Mouse (Mus musculus) embryonic fibroblast, embryonic 13.5 days (primary cell): ENCODE measurements around the gene Kif4. TPM values are rescaled to one million over a fixed set of nuclear protein-coding genes. Genes with fewer than 3 reads are reported as not detected.

Experiments
- H3K27ac ChIP-seq: 2 replicates; pipeline ENCODE4 v1.5.1; 2012; ENCODE audit warnings: low read length, control low read depth, inconsistent platforms; ENCODE audit not compliant: insufficient read depth
- H3K4me1 ChIP-seq: 2 replicates; pipeline ENCODE4 v1.6.1; 2011; ENCODE audit warnings: low read length; ENCODE audit not compliant: control insufficient read depth, insufficient read depth
- H3K4me3 ChIP-seq: 2 replicates; pipeline ENCODE4 v1.5.1; 2011; ENCODE audit warnings: mild to moderate bottlenecking, control low read depth, low read length; ENCODE audit not compliant: insufficient read depth
- CTCF ChIP-seq: IDR thresholded peaks from 2 replicates; pipeline ENCODE4 v1.5.1; 2011; ENCODE audit warnings: mild to moderate bottlenecking, control low read depth, low read length, moderate library complexity, borderline replicate concordance; ENCODE audit not compliant: insufficient read depth
- POLR2A ChIP-seq: IDR thresholded peaks from 2 replicates; pipeline ENCODE4 v1.6.1; 2011; ENCODE audit warnings: low read depth, mild to moderate bottlenecking, control low read depth, low read length, moderate library complexity
- polyA plus RNA-seq: library from polyadenylated mRNA; stranded (reverse); fragments of >200 nt; gene quantifications from 2 replicates; pipeline ENCODE4 v1.2.4, GENCODE M21; 2011; ENCODE audit warnings: low read depth; ENCODE audit not compliant: missing spikeins, insufficient read length

Kif4 gene
- polyA plus RNA-seq, 1 experiment: 29.8 TPM

DNA sequence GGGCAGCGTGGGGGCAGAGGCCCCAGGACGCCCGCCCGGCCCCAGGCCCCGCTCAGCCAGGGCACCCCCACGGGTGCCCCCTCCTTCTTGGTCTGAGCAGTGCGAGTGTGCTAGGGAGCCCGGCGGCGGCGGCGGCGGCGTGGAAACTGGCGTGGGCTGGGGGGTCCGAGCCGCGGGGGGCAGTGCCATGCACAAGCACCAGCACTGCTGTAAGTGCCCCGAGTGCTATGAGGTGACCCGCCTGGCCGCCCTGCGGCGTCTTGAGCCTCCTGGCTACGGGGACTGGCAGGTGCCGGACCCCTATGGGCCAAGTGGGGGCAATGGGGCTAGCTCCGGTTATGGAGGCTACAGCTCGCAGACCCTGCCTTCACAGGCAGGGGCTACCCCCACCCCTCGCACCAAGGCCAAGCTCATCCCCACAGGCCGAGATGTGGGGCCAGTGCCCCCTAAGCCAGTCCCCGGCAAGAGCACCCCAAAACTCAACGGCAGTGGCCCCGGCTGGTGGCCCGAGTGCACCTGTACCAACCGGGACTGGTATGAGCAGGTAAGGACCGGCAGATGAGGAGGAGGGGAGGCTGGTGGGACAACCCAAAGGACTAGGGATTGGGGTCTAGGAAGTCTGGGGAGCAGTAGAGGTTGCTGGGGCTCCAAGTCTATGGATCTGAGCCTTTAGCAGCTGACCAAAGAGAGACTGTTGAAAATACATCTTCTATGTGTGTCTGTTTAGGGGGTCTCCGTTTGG is 142.5 kb downstream of the Kif4 start:
- no peak for TF ChIP-seq CTCF
- no peak for TF ChIP-seq POLR2A

DNA sequence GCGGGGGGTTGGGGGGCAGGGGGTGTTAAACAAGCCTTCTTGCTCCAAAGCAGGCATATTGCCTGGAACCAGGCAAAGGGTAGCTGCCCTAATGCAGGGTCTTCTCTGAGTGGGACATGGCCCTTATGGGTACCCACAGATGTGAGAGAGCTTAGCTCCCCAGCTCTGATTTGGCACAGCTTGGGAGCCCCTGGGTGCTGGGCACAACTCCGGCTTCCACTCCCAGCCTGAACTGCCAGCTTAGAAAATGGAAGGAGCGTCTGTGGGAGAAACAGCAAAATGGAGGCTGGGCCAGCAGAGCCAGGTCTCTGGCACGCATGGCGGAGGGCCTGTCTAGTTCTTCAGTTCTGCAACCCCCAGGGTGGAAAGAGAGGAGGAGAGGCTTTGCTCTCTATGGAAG is 143.7 kb downstream of the Kif4 start:
- no peaks in the 10 kb centered on the region for H3K4me1 ChIP-seq
- no peak overlapping the region for H3K27ac ChIP-seq
- TF ChIP-seq CTCF (no peak), POLR2A (no peak)
- no peak overlapping the region for H3K4me3 ChIP-seq

More for the DNA sequence above, 142.5 kb downstream of the Kif4 start:
- Histone ChIP-seq H3K4me1 (no peaks in the 10 kb centered on the region), H3K27ac (no peak overlapping the region), H3K4me3 (peak overlapping the region; percentile 28)

DNA sequence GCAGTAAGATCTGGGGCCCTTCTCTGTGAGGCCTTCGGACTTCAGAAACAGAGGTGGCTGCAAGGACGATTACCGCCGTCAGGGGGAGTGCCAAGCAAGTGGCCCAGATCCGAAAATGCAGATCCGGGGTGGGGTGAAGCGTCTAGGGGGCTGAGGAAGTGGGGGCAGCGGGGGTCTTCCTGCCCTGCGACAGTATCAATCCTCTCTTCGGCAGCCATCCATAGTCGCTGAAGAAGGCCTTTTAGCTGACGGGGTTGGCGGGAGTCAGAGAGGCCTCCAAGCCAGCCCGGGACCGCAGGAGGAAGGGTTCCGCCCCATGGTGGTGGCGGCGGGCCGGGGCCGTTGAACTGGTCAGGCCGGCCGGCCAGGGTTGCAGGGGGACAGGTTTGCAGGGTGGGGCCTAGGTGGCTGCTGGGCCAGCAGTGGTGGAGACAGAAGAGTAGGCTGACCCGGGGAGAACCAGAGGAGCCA is 148.8 kb downstream of the Kif4 start:
- Histone ChIP-seq H3K4me3 (peak overlapping the region; percentile 56), H3K4me1 (no peaks in the 10 kb centered on the region; the same call in 1 of the 2 replicates), H3K27ac (no peak overlapping the region)
- peak; percentile 44; the same call in 1 of the 2 replicates for TF ChIP-seq CTCF
- no peak for TF ChIP-seq POLR2A

DNA sequence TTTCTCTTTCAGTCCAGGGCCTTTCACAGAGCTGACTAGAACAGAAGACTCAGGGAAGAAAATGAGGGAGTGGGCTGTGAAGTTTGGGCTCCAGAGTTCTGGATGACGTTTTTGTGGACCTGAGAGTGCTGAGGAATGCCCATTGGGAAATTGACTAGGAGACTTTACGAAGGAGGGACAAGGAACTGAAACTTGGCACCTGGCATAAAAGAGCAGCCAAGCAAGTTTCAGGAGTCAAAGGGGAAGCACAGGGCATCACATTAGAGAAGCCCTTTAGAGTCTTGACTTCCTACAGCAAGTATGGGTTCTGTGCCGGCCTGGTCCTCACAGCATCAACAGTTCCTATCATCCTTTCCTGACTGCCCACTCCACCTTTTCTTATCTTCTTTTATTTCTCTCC is 149.9 kb downstream of the Kif4 start:
- no peak overlapping the region for H3K4me3 ChIP-seq
- no peaks in the 10 kb centered on the region; the same call in 1 of the 2 replicates for H3K4me1 ChIP-seq
- H3K27ac ChIP-seq: no peak overlapping the region
- TF ChIP-seq POLR2A (no peak), CTCF (no peak)

DNA sequence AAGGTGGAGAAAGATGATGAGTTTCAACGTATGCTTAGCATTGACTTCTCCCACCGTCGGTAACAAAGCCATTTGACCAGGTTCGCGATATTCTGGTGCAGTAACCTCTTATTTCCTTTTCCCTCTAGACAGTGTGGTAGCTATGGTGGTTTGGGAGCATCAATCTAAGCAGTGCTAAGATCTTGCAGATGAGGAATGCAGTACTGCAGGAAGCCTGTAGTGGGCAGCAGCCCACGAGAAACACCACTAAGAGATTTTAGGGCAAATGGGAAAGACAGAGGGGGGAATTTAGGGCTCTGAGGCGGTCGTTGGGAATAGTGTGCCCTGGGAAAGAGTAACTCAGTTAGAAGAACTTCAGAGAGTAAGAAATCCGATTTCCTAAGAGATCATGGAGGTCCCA is 151.0 kb downstream of the Kif4 start:
- no peak for TF ChIP-seq POLR2A
- TF ChIP-seq CTCF: peak; percentile 17; the same call in 1 of the 2 replicates
- Histone ChIP-seq H3K4me1 (no peaks in the 10 kb centered on the region; the same call in 1 of the 2 replicates), H3K27ac (no peak overlapping the region; the same call in 1 of the 2 replicates), H3K4me3 (peak overlapping the region; percentile 84)

Other genes starting within 250 kb of the Kif4 start
- gene Otud6a, start 196.7 kb upstream of the Kif4 start, polyA plus RNA-seq: not detected in 2 replicates
- 0.50 TPM in 1 of 2 replicates, not detected in the other for gene Awat2, start 183.0 kb upstream of the Kif4 start, polyA plus RNA-seq
- 51.9 and 66.7 TPM in 2 replicates for gene Igbp1, start 131.4 kb upstream of the Kif4 start, polyA plus RNA-seq
- gene Dgat2l6, start 100.9 kb upstream of the Kif4 start, polyA plus RNA-seq: not detected in 2 replicates
- gene Awat1, start 53.5 kb upstream of the Kif4 start, polyA plus RNA-seq: not detected in 2 replicates
- 0.12 TPM in 1 of 2 replicates, not detected in the other for gene P2ry4, start 30.9 kb upstream of the Kif4 start, polyA plus RNA-seq
- not detected in 2 replicates for gene Arr3, start 20.2 kb upstream of the Kif4 start, polyA plus RNA-seq
- gene Pdzd11, start 831 bp downstream of the Kif4 start, polyA plus RNA-seq: 80.6 and 82.3 TPM in 2 replicates
- gene Gdpd2, start 104.1 kb downstream of the Kif4 start, polyA plus RNA-seq: 0.80 and 3.5 TPM in 2 replicates
- 37.7 and 45.0 TPM in 2 replicates for gene Dlg3, start 142.0 kb downstream of the Kif4 start, polyA plus RNA-seq